Mouse (Mus musculus) embryonic facial prominence, embryonic 10.5 days (tissue): ENCODE results near the gene St6gal1. TPM values are rescaled to one million over a fixed set of nuclear protein-coding genes. Genes with fewer than 3 reads are reported as not detected.
"Not testable (repeated sequence)": the region's sequence is repeated elsewhere in the genome, so short reads cannot be mapped to it uniquely, and the experiment has no call there.

Experiments used
- DNase-seq: peaks from one replicate; pipeline ENCODE4 v3.0.0-alpha.2; 2017; ENCODE audit warnings: low spot score
- H3K27ac ChIP-seq: fragments of 300-500 bp; sonication (generic); replicated peaks from 2 replicates; pipeline ENCODE4 v1.5.1; 2016; ENCODE audit warnings: mild to moderate bottlenecking
- H3K27me3 ChIP-seq: fragments of 300-500 bp; sonication (generic); replicated peaks from 2 replicates; pipeline ENCODE4 v1.6.1; 2016; ENCODE audit warnings: low read depth, mild to moderate bottlenecking; ENCODE audit not compliant: poor library complexity, severe bottlenecking
- H3K36me3 ChIP-seq: fragments of 300-500 bp; sonication (generic); replicated peaks from 2 replicates; pipeline ENCODE4 v1.6.1; 2016; ENCODE audit warnings: mild to moderate bottlenecking, moderate library complexity
- H3K4me1 ChIP-seq: fragments of 300-500 bp; sonication (generic); 2 replicates; pipeline ENCODE4 v1.6.1; 2016
- H3K4me3 ChIP-seq: fragments of 300-500 bp; sonication (generic); 2 replicates; pipeline ENCODE4 v1.5.1; 2016; ENCODE audit warnings: mild to moderate bottlenecking, moderate library complexity
- H3K9me3 ChIP-seq: fragments of 300-500 bp; sonication (generic); 2 replicates; pipeline ENCODE4 v1.6.1; 2016; ENCODE audit warnings: mild to moderate bottlenecking
- WGBS: fragments of 180-500 bp; shearing (Covaris S2); methylation state at CpG from one replicate; pipeline ENCODE4 v1.1.7; 2016; 5-methylcytosine and 5-hydroxymethylcytosine counted together
- polyA plus RNA-seq: library from polyadenylated mRNA; unstranded; fragments of >200 nt; fragmentation: Nextera tagmentation; extraction: Ambion mirVana; gene quantifications from 2 replicates; pipeline ENCODE4 v1.2.1, GENCODE M21; 2016

St6gal1 gene
- polyA plus RNA-seq: 27.3 and 28.9 TPM in 2 replicates

- under 1% methylated on average over 20 of the region's 20 CpGs for WGBS
- Histone ChIP-seq H3K4me1 (peaks cover 46% of the 10 kb centered on the region), H3K27me3 (peaks cover 8% of the 10 kb centered on the region; the same call in 1 of the 2 replicates), H3K27ac (peak within 1 kb of the TSS; percentile 96), H3K36me3 (no peaks in the 10 kb centered on the region), H3K4me3 (peak within 1 kb of the TSS; percentile 85), H3K9me3 (no peaks in the 10 kb centered on the region)
- peak; percentile 88 for DNase-seq
These were observed at the start of gene St6gal1 for GRCm38 (mm10) chr16:23224671-23225068. TSS of gene St6gal1 (plus strand) at chr16:23224740.

DNA sequence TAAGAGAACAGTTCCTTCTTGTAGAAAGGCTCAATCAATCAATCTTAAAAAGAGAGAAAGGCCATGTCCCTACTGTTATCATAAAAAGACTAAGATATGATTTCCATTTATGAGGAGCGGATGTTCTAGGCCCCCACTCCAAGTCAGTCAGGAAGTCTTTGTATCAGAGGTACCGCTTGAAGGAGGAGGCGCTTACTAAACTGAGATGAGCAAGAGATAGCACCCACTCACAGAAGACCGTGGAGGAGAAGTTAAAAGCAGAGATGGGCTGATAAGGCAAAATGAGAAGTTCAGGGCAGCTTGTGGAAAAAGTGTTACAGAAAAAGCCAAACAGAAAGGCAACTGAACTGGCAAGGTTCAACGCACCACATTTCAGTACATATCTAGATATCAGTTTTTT, 49.7 kb upstream of the St6gal1 start:
- WGBS: 89% methylated on average over 5 of the region's 5 CpGs

DNA sequence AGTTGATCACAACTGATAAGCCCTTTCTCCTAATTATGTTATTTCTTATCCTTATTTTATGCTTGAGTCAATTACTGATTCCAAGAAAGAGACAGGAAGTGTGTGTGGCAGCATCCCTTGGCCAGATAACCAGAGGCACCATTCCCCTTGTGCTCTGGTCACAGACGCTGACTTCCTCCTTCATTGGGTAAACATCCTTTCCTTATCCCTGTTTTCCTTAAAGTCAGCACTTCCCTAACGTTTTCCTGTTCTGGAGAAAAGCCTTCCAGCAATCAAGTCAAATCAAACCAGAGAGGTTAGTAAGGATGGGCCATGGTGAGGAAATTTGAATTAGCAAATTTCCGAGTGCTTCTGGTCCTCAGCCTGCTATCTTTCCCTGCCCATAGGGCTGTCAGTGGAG, 48.6 kb upstream of the St6gal1 start:
- H3K27ac ChIP-seq: no peak overlapping the region
- H3K9me3 ChIP-seq: 0 out of 2 replicates have a peak, but pooled peaks cover 6% of the 10 kb centered on the region
- no peak for DNase-seq
- H3K27me3 ChIP-seq: no peaks in the 10 kb centered on the region
- no peak overlapping the region for H3K4me3 ChIP-seq
- 57% methylated on average over 3 of the region's 3 CpGs for WGBS
- H3K4me1 ChIP-seq: no peaks in the 10 kb centered on the region
- no peaks in the 10 kb centered on the region for H3K36me3 ChIP-seq

More for the DNA sequence above, 49.7 kb upstream of the St6gal1 start:
- no peak overlapping the region for H3K27ac ChIP-seq
- H3K36me3 ChIP-seq: no peaks in the 10 kb centered on the region
- H3K9me3 ChIP-seq: 0 out of 2 replicates have a peak, but pooled peaks cover 6% of the 10 kb centered on the region
- DNase-seq: no peak
- H3K4me3 ChIP-seq: no peak overlapping the region
- no peaks in the 10 kb centered on the region for H3K4me1 ChIP-seq
- no peaks in the 10 kb centered on the region for H3K27me3 ChIP-seq

DNA sequence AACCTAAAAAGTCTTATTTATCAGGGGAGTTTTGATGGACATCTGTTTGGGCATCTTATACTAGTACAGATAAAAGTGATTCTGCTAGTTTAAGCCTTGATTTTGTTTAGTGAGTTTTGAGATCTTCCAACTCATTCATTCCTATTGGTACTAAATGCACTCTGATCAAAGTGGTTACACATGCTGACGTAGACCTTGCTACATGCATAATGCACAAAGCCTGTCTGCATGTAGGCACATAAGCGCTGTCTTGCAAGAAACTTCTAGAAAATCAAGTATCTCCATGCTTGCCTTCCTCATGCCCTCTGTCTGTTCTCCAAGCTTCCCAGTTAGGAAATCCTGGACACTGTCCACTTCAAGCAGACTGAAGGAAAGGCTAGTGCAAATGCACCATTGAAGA, 46.7 kb upstream of the St6gal1 start:
- WGBS: 96% methylated on average over 2 of the region's 2 CpGs
- no peak overlapping the region for H3K4me3 ChIP-seq
- H3K36me3 ChIP-seq: no peaks in the 10 kb centered on the region
- DNase-seq: no peak
- H3K27me3 ChIP-seq: no peaks in the 10 kb centered on the region
- 0 out of 2 replicates have a peak, but pooled peaks cover 2% of the 10 kb centered on the region for H3K9me3 ChIP-seq
- H3K27ac ChIP-seq: no peak overlapping the region
- no peaks in the 10 kb centered on the region for H3K4me1 ChIP-seq

DNA sequence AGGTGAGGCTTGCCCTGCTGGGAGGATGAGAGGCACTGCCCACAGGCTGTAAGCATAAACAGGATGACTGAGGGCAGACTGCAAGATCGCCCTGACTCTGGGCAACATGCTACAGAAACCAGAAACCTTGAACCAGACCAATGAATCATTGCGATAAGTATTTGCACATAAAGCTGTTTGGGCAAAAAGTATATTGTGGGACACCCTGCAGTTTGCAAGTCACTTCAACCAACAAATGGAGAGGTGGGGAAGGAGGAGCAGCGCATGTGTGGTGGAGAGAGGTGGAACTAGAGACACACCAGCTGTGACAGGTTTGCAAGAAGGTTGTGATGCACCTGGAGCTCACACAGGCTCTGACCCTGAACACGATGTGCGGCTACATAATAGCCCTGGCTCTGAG, 45.7 kb upstream of the St6gal1 start:
- WGBS: 92% methylated on average over 5 of the region's 5 CpGs
- Histone ChIP-seq H3K4me1 (no peaks in the 10 kb centered on the region), H3K4me3 (no peak overlapping the region), H3K27ac (no peak overlapping the region), H3K36me3 (no peaks in the 10 kb centered on the region), H3K9me3 (no peaks in the 10 kb centered on the region), H3K27me3 (no peaks in the 10 kb centered on the region)
- DNase-seq: no peak

DNA sequence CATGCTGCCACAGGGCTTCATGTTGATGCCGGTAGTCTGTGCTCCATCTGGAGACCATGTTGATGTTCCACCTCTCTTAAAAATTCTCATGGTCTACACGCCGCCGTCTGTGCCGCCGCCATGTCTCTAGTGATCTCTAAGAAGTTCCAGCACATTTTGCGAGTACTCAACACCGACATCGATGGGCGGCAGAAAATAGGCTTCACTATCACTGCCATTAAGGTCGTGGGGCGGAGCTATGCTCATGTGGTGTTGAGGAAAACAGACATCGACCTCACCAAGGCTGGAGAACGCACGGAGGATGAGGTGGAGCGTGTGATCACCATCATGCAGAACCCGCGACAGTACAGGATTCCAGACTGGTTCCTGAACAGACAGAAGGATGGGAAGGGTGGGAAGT, 45.1 kb upstream of the St6gal1 start:
- H3K4me3 ChIP-seq, H3K9me3 ChIP-seq, H3K27me3 ChIP-seq, H3K27ac ChIP-seq, DNase-seq, H3K4me1 ChIP-seq, H3K36me3 ChIP-seq: not testable (repeated sequence)
- WGBS: 93% methylated on average over 18 of the region's 18 CpGs

DNA sequence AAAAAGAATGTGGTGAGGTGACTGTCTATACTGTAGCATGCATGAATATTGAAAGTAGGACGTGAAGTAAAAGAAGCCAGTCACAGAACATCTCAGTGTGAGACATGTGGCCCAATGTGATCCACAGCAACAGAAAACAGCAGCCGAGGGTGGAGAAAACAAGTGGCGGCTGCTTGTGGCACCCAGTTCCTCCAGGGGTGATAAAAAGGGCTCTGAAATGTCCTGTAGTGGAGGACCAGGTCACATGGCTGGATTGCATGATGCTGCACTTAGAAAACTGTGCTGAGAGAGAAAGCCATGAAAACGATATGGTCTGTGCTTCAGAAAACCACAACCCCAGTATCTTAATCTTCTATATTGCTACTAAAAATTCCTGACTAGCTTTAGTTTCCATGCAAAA, 43.5 kb upstream of the St6gal1 start:
- Histone ChIP-seq H3K4me1 (no peaks in the 10 kb centered on the region), H3K36me3 (no peaks in the 10 kb centered on the region), H3K27ac (no peak overlapping the region), H3K27me3 (no peaks in the 10 kb centered on the region), H3K4me3 (no peak overlapping the region), H3K9me3 (no peaks in the 10 kb centered on the region)
- 87% methylated on average over 4 of the region's 4 CpGs for WGBS
- DNase-seq: no peak

DNA sequence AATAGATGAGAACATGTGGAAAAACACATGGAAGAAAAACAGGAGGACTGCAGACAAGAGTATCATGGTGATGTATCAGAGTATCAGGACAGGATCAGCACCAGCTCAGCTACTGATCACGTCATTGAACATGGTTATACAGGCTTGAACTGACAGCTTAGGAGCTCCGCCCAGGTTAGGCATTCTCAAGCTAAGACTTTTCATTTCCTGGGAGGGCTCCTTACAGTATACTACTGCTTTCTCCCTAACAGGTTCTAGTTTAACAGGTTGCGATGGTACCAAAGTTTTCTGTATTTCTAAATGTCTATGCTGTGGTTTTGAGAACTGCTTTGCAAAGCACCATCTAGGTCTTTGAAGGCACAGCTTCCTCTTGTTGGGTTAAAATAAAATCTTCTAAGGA, 43.1 kb upstream of the St6gal1 start:
- H3K27ac ChIP-seq: no peak overlapping the region
- DNase-seq: no peak
- H3K27me3 ChIP-seq: no peaks in the 10 kb centered on the region
- WGBS: 85% methylated on average over 3 of the region's 3 CpGs
- H3K4me1 ChIP-seq: no peaks in the 10 kb centered on the region
- no peak overlapping the region for H3K4me3 ChIP-seq
- H3K9me3 ChIP-seq: no peaks in the 10 kb centered on the region
- H3K36me3 ChIP-seq: no peaks in the 10 kb centered on the region

DNA sequence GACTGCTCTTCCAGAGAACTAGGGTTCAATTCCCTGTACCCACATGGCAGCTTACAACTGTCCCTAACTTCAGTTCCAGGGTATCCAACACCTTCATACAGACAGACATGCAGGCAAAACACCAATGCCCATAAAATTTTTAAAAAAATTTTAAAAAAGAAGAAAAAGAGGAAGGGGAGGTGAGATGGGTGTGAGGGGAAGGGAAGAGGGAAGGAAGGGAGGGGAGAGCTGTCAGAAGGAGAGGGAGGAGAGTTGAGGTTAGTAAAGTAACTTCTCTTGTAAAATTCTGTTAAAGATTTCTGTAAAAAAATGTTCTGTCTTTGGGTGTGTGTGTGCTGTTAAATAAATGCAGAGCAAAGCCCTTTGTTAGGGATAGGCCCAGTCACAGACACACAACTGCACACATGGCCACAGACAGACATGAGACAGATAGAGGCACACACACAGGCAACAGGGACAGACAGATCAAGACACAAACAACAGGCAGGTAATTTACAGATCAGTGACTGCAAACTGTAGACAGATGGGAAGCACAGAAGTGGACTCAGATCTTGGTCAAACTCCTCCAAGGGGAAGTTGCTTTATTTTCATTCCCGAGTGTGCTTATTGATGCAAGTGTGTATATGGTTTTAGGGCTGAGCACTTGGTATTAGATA, 42.5 kb upstream of the St6gal1 start:
- H3K27ac ChIP-seq: no peak overlapping the region
- H3K9me3 ChIP-seq: no peaks in the 10 kb centered on the region
- H3K36me3 ChIP-seq: no peaks in the 10 kb centered on the region
- H3K4me1 ChIP-seq: no peaks in the 10 kb centered on the region
- no peak for DNase-seq
- WGBS: 92% methylated on average over 1 of the region's 1 CpGs
- no peak overlapping the region for H3K4me3 ChIP-seq
- H3K27me3 ChIP-seq: no peaks in the 10 kb centered on the region

- Histone ChIP-seq H3K36me3 (no peaks in the 10 kb centered on the region), H3K4me3 (no peak overlapping the region), H3K4me1 (no peaks in the 10 kb centered on the region), H3K27ac (no peak overlapping the region), H3K9me3 (no peaks in the 10 kb centered on the region), H3K27me3 (no peaks in the 10 kb centered on the region)
- WGBS: 95% methylated on average over 2 of the region's 2 CpGs
- DNase-seq: no peak
These were observed 38.7 kb upstream of the St6gal1 start for GRCm38 (mm10) chr16:23185824-23186223.

GRCm38 (mm10) chr16:23186418-23186817, 38.1 kb upstream of the St6gal1 start:
- H3K9me3 ChIP-seq: no peaks in the 10 kb centered on the region
- 80% methylated on average over 4 of the region's 4 CpGs for WGBS
- H3K27me3 ChIP-seq: no peaks in the 10 kb centered on the region

GRCm38 (mm10) chr16:23187983-23188382, 36.6 kb upstream of the St6gal1 start:
- no peaks in the 10 kb centered on the region for H3K36me3 ChIP-seq
- 84% methylated on average over 7 of the region's 7 CpGs for WGBS
- H3K4me1 ChIP-seq: no peaks in the 10 kb centered on the region
- no peak overlapping the region for H3K27ac ChIP-seq
- H3K4me3 ChIP-seq: no peak overlapping the region
- DNase-seq: no peak
- H3K27me3 ChIP-seq: no peaks in the 10 kb centered on the region
- H3K9me3 ChIP-seq: no peaks in the 10 kb centered on the region

More at GRCm38 (mm10) chr16:23186418-23186817, 38.1 kb upstream of the St6gal1 start:
- no peak overlapping the region for H3K4me3 ChIP-seq
- H3K27ac ChIP-seq: no peak overlapping the region
- H3K36me3 ChIP-seq: no peaks in the 10 kb centered on the region
- no peak for DNase-seq
- no peaks in the 10 kb centered on the region for H3K4me1 ChIP-seq

DNA sequence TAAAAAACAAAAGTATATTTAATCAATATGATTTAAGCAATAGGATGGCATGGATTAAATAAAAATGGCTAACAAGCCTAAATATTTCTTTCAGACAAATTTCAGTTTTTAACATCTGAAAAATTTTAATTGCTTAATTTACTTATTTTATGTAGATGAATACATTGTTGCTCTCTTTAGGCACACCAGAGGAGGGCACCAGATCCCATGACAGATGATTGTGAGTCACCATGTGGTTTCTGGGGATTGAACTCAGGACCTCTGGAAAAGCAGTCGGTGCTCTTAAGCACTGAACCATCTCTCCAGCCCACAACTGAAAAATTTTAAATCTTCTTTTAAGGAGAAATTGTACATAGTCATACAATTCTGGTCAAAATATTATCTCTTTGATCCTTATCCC, 34.9 kb upstream of the St6gal1 start:
- WGBS: 72% methylated on average over 1 of the region's 1 CpGs
- H3K9me3 ChIP-seq: no peaks in the 10 kb centered on the region
- no peak overlapping the region for H3K4me3 ChIP-seq
- H3K27me3 ChIP-seq: no peaks in the 10 kb centered on the region
- H3K4me1 ChIP-seq: no peaks in the 10 kb centered on the region
- DNase-seq: no peak
- no peaks in the 10 kb centered on the region for H3K36me3 ChIP-seq
- H3K27ac ChIP-seq: no peak overlapping the region
